Mouse (Mus musculus) heart, adult 10 weeks (tissue): ENCODE results near the gene Psd4. TPM values are rescaled to one million over a fixed set of nuclear protein-coding genes. Genes with fewer than 3 reads are reported as not detected.

Experiments
- polyA plus RNA-seq: library from polyadenylated mRNA; stranded (reverse); fragments of 350-450 nt; fragmentation: Illumina TruSeq; extraction: RNeasy Lipid Tissue Mini Kit (QIAGEN cat#74804); gene quantifications from one replicate; pipeline ENCODE4 v1.2.3, GENCODE M21; 2014; ENCODE audit warnings: low read depth, low replicate concordance

Gene Psd4
- polyA plus RNA-seq = 0.52 TPM

DNA sequence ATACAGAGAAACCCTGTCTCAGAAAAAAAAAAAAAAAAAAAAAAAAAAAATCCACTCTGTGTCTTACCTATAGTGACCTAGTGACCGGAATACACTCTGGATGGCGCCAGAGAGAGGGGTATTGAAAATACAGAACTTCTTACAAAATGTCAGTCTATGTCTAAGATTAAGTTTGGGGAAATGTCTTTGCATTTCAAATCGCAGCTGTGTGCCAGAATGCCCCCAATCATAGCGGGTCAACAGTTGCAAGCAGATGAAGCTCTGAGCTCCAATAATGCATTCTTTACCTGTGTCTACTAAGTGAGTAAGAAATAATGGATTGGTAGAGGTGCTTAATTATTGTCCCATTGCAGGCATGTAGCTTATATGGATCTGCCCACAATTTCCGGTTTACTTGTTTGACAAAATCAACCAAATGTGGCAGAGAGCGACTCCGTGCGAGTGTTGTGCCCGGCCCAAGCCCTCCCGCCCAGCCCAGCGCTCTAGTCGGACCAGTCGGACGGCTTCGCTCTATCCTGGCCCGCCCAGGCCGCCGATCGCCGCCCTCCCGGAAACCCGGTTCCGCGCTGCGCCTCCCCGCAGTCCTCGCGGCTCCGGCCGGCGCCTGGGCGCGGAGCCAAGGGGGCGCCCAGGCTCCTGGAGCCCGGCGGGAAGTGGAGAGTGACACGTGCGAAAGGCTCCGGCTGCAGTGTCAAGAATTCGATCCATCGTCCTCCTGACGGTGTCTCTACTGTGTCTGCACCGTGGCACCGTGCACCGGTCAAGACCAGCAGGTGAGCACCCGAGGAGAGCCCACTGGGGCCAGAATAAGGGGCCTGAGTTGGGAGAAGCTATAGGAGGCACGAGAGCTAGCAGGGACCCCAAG is at the start of gene Psd4:
TSS of gene Psd4 (plus strand) at position 551 of the 865 bp plus-strand sequence.

DNA sequence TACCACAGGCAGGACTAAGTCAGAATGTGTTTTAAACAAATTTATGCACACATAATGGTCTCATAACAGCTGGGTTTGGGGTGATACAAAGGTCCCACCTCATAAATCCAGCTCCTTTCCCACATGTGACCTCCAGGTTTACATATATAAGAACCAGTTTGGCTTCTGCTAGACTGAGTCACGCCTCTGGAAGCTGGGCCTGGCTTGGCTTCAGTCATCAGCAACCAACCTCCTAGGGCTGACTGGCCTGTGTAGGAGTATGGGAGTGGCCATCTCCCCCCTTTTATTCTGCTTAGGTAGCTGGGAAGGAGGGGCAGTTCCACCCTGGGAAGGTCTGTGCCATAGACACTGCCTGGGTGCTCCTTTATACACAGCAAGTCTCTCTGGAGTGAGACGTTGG is 30.8 kb upstream of the Psd4 start, which contains the start of gene Il1rn:
TSS of gene Il1rn (plus strand) at position 309 of the 400 bp plus-strand sequence.

Other genes with a start within 250 kb of the Psd4 start
- gene Il1f8, start 214.4 kb upstream of the Psd4 start, polyA plus RNA-seq = not detected
- not detected for gene Il1f9, start 181.1 kb upstream of the Psd4 start, polyA plus RNA-seq
- not detected for gene Il1f6, start 152.2 kb upstream of the Psd4 start, polyA plus RNA-seq
- not detected for gene Il1f5, start 90.6 kb upstream of the Psd4 start, polyA plus RNA-seq
- gene Il1f10, start 76.4 kb upstream of the Psd4 start, polyA plus RNA-seq = not detected
- gene Il1rn, start 30.7 kb upstream of the Psd4 start, polyA plus RNA-seq = 0.29 TPM
- gene Pax8, start 108.0 kb downstream of the Psd4 start, polyA plus RNA-seq = not detected